Mouse (Mus musculus) ES-Bruce4 (cell line): Measurements from ENCODE around the gene Brk1.

Source experiments
- CTCF ChIP-seq: IDR thresholded peaks from one replicate; pipeline ENCODE4 v1.8.1; 2011; ENCODE audit warnings: low read depth, low read length
- EP300 ChIP-seq: IDR thresholded peaks from 2 replicates; pipeline ENCODE4 v1.6.1; 2011; ENCODE audit warnings: low read depth, low read length; ENCODE audit not compliant: insufficient read depth
- POLR2A ChIP-seq: IDR thresholded peaks from one replicate; pipeline ENCODE4 v1.8.1; 2011; ENCODE audit warnings: low read length; ENCODE audit not compliant: insufficient read depth

GRCm38 (mm10) chr6:113586466-113587183, 17.9 kb upstream of the Brk1 start:
- no peak for TF ChIP-seq CTCF
- TF ChIP-seq POLR2A = no peak
- TF ChIP-seq EP300 = no peak
